Mouse (Mus musculus) intestine, embryonic 16.5 days (tissue): Measurements from ENCODE around the gene Pla2g10. TPM values are rescaled to one million over a fixed set of nuclear protein-coding genes. Genes with fewer than 3 reads are reported as not detected.

Experiments used
- ATAC-seq: fragments of 200-750 bp; cut with Nextera tagmentation; 2 replicates; pipeline ENCODE4 v1.8.0; 2017; ENCODE audit warnings: moderate TSS enrichment, moderate library complexity
- H3K27ac ChIP-seq: fragments of 300-500 bp; sonication (generic); 2 replicates; pipeline ENCODE4 v1.5.1; 2014; ENCODE audit warnings: mild to moderate bottlenecking, low read length
- H3K27me3 ChIP-seq: fragments of 300-500 bp; sonication (generic); replicated peaks from 2 replicates; pipeline ENCODE4 v1.6.1; 2014; ENCODE audit warnings: low read length, control low read depth, mixed read lengths; ENCODE audit not compliant: control insufficient read depth, insufficient read depth
- H3K36me3 ChIP-seq: fragments of 300-500 bp; sonication (generic); 2 replicates; pipeline ENCODE4 v1.6.1; 2014; ENCODE audit warnings: low read length, control low read depth; ENCODE audit not compliant: control insufficient read depth, insufficient read depth
- H3K4me1 ChIP-seq: fragments of 300-500 bp; sonication (generic); 2 replicates; pipeline ENCODE4 v1.6.1; 2014; ENCODE audit warnings: low read length, control low read depth, mixed read lengths; ENCODE audit not compliant: control insufficient read depth, insufficient read depth
- H3K4me2 ChIP-seq: fragments of 300-500 bp; sonication (generic); 2 replicates; pipeline ENCODE4 v1.6.1; 2014; ENCODE audit warnings: low read depth, low read length, control low read depth
- H3K4me3 ChIP-seq: fragments of 300-500 bp; sonication (generic); 2 replicates; pipeline ENCODE4 v1.5.1; 2014; ENCODE audit warnings: mild to moderate bottlenecking, low read length
- H3K9ac ChIP-seq: fragments of 300-500 bp; sonication (generic); 2 replicates; pipeline ENCODE4 v1.6.1; 2014; ENCODE audit warnings: low read depth, low read length
- H3K9me3 ChIP-seq: fragments of 300-500 bp; sonication (generic); 2 replicates; pipeline ENCODE4 v1.6.1; 2016; ENCODE audit warnings: low read length, control low read depth; ENCODE audit not compliant: control insufficient read depth
- WGBS: fragments of 180-500 bp; shearing (Covaris S2); extraction: QIAGEN DNeasy Blood & Tissue Kit; methylation state at CpG from one replicate; pipeline ENCODE4 v1.1.7; 2014; 5-methylcytosine and 5-hydroxymethylcytosine counted together
- polyA plus RNA-seq: library from polyadenylated mRNA; unstranded; fragments of >200 nt; fragmentation: Nextera tagmentation; extraction: Ambion mirVana; gene quantifications from 2 replicates; pipeline ENCODE4 v1.2.1, GENCODE M21; 2015

Pla2g10 gene
- polyA plus RNA-seq, 1 experiment from 2014 or later = 8.7 TPM

DNA sequence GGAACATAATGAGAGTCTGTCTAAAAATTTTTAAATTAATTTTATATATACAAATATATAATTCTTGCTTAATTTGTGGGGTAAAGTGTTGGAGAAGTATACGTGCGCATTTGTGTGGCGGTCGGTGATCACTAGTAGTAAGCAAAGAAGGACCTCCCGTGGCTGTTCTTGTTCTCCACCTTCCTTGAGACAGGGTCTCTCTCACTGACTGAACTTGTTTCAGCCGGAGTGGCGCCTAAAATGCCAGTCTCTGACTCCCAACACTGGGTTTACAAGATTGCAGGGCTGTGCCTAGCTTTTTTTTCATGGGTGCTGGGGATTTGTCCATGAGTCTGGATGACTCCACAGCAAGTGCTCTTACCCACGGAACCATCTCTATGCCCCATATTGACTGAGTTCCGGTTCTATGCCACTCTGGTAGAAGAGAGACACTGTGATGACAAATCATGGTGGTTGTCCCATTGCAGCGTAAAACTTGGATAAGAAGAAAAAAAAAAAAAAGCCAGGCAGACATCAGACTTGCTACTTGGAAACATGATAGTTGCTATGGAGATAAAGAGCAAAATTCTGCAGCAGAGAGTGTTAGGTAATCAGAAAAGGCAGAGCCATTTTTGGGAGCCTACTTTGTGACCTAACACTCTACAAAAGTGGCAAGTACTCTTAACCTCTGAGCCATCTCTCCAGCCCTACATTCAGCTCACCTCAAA, 62.2 kb downstream of the Pla2g10 start:
- peak overlapping the region; percentile 78 for H3K9ac ChIP-seq
- H3K4me2 ChIP-seq = peak overlapping the region; percentile 41; the same call in 1 of the 2 replicates
- WGBS = 77% methylated on average over 10 of the region's 10 CpGs
- no peaks in the 10 kb centered on the region for H3K36me3 ChIP-seq
- no peak overlapping the region; the same call in none of the 2 replicates for H3K27ac ChIP-seq
- H3K27me3 ChIP-seq = no peaks in the 10 kb centered on the region
- H3K4me3 ChIP-seq = peak overlapping the region; percentile 72
- peaks cover 7% of the 10 kb centered on the region; the same call in 1 of the 2 replicates for H3K4me1 ChIP-seq
- H3K9me3 ChIP-seq = no peaks in the 10 kb centered on the region
- ATAC-seq = no peak

DNA sequence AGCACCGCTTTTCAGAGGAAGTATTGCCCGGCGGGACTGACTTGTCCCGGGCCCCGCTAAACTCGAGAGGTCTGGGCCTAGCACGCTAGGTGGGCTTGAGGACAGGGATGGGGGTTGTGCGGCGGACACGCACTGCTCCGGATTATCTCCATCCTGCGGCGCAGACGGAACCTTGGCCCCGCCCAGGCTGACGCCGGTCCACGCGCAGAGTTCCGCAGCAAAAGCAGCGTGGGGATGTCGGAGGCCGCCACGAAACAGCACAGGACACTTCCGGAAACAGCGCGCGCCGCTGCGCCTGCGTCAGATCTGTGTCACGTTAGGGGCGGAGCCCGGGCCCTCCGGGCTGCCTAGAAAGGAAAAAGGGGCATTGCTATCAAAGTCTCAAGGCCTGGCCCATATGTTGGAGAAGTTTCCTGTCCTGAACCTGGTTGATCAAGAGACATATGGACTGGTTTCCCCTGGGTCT, 62.9 kb downstream of the Pla2g10 start, which contains the start of gene Parn:
Parn (minus strand) TSS at position 293 of the 466 bp plus-strand sequence.
- H3K4me1 ChIP-seq = 0 out of 2 replicates have a peak, but pooled peaks cover 2% of the 10 kb centered on the region
- peak within 1 kb of the TSS; percentile 62 for H3K27ac ChIP-seq
- no peaks in the 10 kb centered on the region for H3K9me3 ChIP-seq
- peak; percentile 81 for ATAC-seq
- 0% methylated on average over 35 of the region's 35 CpGs for WGBS
- peak within 1 kb of the TSS; percentile 78 for H3K9ac ChIP-seq
- H3K36me3 ChIP-seq = no peaks in the 10 kb centered on the region
- peak within 1 kb of the TSS; percentile 59 for H3K4me2 ChIP-seq
- H3K27me3 ChIP-seq = no peaks in the 10 kb centered on the region
- peak within 1 kb of the TSS; percentile 72 for H3K4me3 ChIP-seq

Other genes starting within 250 kb of the Pla2g10 start
- gene Parn, start 62.8 kb downstream of the Pla2g10 start, polyA plus RNA-seq = 35.8 and 39.4 TPM in 2 replicates
- gene Bfar, start 59.1 kb downstream of the Pla2g10 start, polyA plus RNA-seq = 36.6 and 38.3 TPM in 2 replicates
- gene 3110001I22Rik, start 59.1 kb downstream of the Pla2g10 start, polyA plus RNA-seq = 3.4 and 4.1 TPM in 2 replicates
- gene Rrn3, start 49.7 kb upstream of the Pla2g10 start, polyA plus RNA-seq = 43.8 and 46.1 TPM in 2 replicates
- gene Ntan1, start 87.9 kb upstream of the Pla2g10 start, polyA plus RNA-seq = 143 and 148 TPM in 2 replicates
- 91.6 and 102 TPM in 2 replicates for gene Pdxdc1, start 172.1 kb upstream of the Pla2g10 start, polyA plus RNA-seq
- gene Mpv17l, start 172.2 kb upstream of the Pla2g10 start, polyA plus RNA-seq = 17.3 and 20.3 TPM in 2 replicates